Mouse (Mus musculus): ENCODE results near the gene Glrb.

DNA sequence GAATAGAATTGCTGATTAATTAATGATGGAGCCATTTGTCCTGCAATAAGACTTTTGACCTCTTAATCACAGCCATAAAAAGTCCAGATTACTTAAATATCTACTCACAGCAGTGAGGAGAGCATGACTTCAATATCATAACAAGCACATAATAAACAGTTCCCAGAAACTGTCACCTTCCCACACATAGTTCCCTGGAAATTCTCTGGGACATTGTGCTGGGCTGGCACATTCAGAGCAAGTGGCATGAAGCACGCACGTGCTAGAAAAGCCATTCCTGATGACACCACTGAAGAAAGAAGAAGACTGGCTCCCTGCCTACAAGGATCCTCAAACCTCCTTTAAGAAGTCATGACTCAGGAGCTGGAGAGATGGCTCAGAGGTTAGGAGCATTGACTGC lies 67.8 kb downstream of the Glrb start:
- no peak for TF ChIP-seq POLR2A (IDR thresholded peaks at IDR 0.05; ENCODE audit: low read depth, low read length)
- no peak for TF ChIP-seq CTCF (IDR thresholded peaks at IDR 0.05; ENCODE audit: extremely low read depth, insufficient read depth, insufficient read length, insufficient replicate concordance)

Measured in spleen, adult 2 months (tissue).